Mouse (Mus musculus) gastrocnemius, adult 8-10 months (tissue): ENCODE results near the gene Tmem218. TPM values are rescaled to one million over a fixed set of nuclear protein-coding genes. Genes with fewer than 3 reads are reported as not detected.

Source experiments
- DNase-seq, 2 experiments: peaks; one replicate each; pipeline ENCODE4 v3.0.0; 2022; ENCODE audit warnings: low spot score in 2 of 2
- total RNA-seq, 4 experiments: library from RNA; stranded (reverse); gene quantifications; 2 replicates each; pipeline ENCODE4 v1.2.4; 2022

Tmem218 gene
- total RNA-seq, 4 experiments from 2014 or later: 1.9 to 2.9 (median 2.8) TPM

- DNase-seq: no peak
Observed at GRCm38 (mm10) chr9:37232201-37233195, 24.5 kb downstream of the Tmem218 start.

- no peak for DNase-seq
Observed at GRCm38 (mm10) chr9:37235951-37236737, 28.1 kb downstream of the Tmem218 start.

- no peak for DNase-seq
Observed at GRCm38 (mm10) chr9:37242764-37243163, 34.7 kb downstream of the Tmem218 start.

- DNase-seq: no peak
Observed at GRCm38 (mm10) chr9:37244600-37244999, 36.6 kb downstream of the Tmem218 start.

- DNase-seq: no peak
Observed at GRCm38 (mm10) chr9:37245404-37245803, 37.4 kb downstream of the Tmem218 start.

- DNase-seq: no peak
Observed at GRCm38 (mm10) chr9:37245810-37246209, 37.8 kb downstream of the Tmem218 start.

GRCm38 (mm10) chr9:37247429-37247828, 39.4 kb downstream of the Tmem218 start:
- DNase-seq: no peak

GRCm38 (mm10) chr9:37248381-37248906, 40.4 kb downstream of the Tmem218 start:
- no peak for DNase-seq

- no peak for DNase-seq
Observed at GRCm38 (mm10) chr9:37249976-37250375, 42.0 kb downstream of the Tmem218 start.

- no peak for DNase-seq
Observed at GRCm38 (mm10) chr9:37250631-37251030, 42.6 kb downstream of the Tmem218 start.

GRCm38 (mm10) chr9:37254531-37255110, 46.6 kb downstream of the Tmem218 start:
- no peak for DNase-seq

GRCm38 (mm10) chr9:37255149-37255888, 47.3 kb downstream of the Tmem218 start, which contains the start of gene Slc37a2:
Gene Slc37a2, minus strand, starts transcription at chr9:37255738.
- DNase-seq: peak; percentile 44 to 59

- no peak for DNase-seq
Observed at GRCm38 (mm10) chr9:37255889-37256225, 47.8 kb downstream of the Tmem218 start.

- no peak for DNase-seq
Observed at GRCm38 (mm10) chr9:37266622-37267021, 58.6 kb downstream of the Tmem218 start.

Other genes starting within 250 kb of the Tmem218 start
- 10 to 100 TPM; 31.7 to 55.3 (median 36.5) TPM for gene Pknox2, start 60.8 kb upstream of the Tmem218 start, total RNA-seq
- under 1 TPM; 0.17 to 0.65 (median 0.23) TPM for gene Slc37a2, start 47.5 kb downstream of the Tmem218 start, total RNA-seq
- gene Ccdc15, start 140.2 kb downstream of the Tmem218 start, total RNA-seq: 1 to 10 TPM; 1.3 to 1.7 (median 1.6) TPM
- gene Hepacam, start 159.1 kb downstream of the Tmem218 start, total RNA-seq: under 1 TPM in 1 of 4 experiments, not detected in 3; 0.21 TPM
- gene Robo4, start 193.7 kb downstream of the Tmem218 start, total RNA-seq: 1 to 10 TPM; 6.8 to 9.2 (median 7.1) TPM
- not detected for gene Robo3, start 225.0 kb downstream of the Tmem218 start, total RNA-seq